Mouse (Mus musculus) B cell, adult 2 months (primary cell): ENCODE results near the gene Tfdp2.

Experiments used
- DNase-seq, 2 experiments: peaks; one replicate each; pipeline ENCODE4 v3.0.0; 2022

Gene Tfdp2

DNA sequence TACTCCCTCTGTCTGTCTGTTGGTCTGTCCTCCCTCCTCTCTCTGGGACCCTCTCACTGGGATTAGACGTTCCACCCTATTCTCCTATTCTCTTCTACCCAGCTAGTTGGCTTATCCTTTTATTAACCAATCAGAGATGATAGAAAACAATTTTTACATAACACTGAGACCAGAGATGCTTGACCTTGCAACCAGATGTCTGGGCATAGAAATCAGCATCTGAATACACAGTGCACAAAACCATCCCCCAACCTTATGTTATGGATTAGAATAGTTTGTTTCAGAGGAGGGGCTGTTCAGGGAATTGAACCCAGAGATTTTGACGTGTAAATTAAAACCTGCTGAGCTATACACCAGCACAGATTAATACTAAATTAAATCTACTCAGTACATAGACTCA, 34.2 kb downstream of the Tfdp2 start:
- DNase-seq = no peak

- DNase-seq = no peak
Observed at GRCm38 (mm10) chr9:96235477-96235876, 39.4 kb downstream of the Tfdp2 start.

DNA sequence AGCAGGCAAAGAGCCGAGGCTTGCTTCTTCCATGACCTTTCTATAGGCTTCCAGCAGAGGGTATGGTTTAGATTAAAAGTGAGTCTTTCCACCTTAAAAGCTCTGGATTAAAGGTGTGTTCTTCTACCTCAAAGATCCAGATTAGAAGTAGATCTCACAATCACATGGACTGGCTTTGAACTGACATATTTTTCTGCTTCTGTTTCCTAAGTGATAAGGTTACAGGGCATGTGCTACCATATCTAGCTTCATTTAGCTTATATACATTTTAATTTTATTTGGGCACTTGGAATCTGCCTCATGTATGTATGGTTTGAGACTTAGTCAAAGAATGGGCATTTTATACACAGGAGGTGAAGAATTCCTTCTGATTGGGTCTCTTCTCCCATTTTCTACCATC, 41.3 kb downstream of the Tfdp2 start:
- no peak for DNase-seq

DNA sequence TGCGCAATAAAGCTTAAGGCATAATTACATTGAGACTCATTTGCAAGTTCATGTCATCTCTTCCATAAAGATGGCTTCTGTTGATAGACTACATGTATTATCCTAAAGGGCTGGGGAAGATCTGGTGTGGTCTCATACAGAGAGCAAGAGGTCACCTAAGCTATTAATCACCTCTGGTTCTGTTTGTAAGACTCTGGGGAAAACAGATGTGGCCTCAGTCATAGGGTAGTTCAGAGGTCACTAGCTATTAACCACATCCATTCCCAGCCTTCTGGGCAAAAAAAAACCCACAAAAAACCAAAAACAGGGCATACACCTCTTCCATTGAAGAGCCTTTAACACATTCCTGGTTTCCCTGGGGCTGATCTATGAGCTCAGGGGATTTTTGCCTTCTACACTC, 42.2 kb downstream of the Tfdp2 start:
- DNase-seq = no peak

DNA sequence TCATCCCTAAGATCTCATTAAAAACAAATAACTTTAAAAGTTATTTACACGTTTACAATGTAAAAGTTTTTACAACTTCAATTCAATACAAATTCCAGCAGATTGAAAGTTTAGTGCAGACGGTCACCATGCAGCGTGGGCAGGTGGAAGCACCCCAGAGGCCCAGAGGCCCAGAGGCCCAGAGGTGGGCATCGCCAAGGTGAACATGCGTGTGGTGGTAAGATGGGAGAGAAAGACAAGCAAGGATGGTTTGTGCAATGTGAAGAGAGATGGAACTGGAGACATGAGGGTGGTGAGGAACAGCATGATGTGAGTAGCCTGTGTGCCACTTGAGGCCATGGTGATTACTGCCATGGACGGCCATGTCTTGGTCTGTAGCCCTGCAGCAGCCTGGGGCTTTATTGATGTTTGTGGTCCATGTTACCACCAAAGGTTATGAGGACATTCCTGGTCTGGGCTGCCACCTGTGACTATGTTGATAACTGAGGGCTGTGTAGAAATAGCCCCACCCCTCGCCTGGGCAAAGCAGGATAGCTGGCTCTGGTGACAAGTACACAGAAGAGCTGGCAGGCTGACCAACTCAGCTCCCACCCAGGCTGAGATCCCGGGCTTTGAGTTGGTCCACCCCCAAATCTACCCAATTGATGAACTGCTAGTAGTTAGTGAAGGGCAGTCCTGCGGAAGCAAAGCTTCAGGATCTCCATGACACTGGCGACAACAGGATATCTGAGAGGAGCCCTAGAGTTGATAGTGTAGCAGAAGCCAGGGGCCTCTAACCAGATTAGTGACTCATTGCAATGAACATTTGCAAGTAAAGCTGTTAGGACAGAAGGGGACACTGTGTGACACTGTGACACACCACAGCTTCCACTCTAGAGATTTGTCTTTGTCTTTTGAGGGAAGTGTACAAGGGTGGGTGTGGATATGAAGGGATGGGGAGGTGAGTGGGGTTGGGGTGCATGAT, 45.3 kb downstream of the Tfdp2 start:
- DNase-seq = no peak

DNA sequence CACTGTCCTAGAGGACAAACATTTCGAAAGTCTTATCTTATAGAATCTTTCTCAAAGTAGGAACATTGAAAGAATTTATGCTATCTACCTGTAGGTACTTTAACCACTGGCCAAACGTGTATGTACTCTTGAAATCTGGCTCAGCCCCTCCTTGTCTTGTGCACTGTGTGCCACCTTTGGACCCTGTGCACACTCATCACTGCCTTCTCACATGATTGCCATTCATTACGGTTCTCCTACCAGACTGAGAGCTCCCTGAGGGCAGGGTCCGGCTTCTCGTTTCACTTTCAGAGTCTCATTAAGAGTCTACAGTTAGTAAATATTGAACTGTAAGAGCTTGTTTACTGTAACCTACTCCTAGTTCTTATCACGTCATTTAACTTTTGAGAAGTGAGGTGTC, 47.8 kb downstream of the Tfdp2 start:
- DNase-seq = no peak

GRCm38 (mm10) chr9:96254812-96255211, 58.7 kb downstream of the Tfdp2 start:
- no peak for DNase-seq

- peak; percentile 5 to 11 for DNase-seq
Observed at GRCm38 (mm10) chr9:96258478-96258877, 62.4 kb downstream of the Tfdp2 start.

DNA sequence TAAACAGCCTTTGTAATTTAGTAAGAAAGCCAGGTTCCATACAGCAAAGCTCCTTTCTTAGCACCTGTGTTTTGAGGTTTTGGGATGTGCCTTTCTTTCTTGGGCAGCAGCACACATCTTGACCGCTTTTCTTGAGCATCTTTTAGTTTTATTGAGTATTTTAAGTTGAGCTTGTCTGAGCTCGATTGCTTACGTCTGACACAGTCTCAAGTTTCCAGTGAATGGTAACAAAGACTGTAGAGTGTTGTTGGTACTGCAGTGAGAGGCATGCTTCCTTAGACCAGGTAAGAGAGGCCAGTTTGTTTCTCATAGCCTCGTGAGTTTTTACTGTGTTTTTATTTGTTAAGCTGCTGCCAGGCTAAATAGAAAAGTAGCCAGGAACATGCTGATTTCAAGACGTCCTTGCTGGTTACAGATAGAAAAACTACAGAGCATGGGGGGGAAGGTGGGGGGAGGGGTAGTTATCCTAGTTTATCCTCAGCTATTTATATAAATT, 63.0 kb downstream of the Tfdp2 start:
- DNase-seq = peak; percentile 31 to 43

- peak; percentile 35 to 40 for DNase-seq
Observed at GRCm38 (mm10) chr9:96259753-96260520, 63.9 kb downstream of the Tfdp2 start.

DNA sequence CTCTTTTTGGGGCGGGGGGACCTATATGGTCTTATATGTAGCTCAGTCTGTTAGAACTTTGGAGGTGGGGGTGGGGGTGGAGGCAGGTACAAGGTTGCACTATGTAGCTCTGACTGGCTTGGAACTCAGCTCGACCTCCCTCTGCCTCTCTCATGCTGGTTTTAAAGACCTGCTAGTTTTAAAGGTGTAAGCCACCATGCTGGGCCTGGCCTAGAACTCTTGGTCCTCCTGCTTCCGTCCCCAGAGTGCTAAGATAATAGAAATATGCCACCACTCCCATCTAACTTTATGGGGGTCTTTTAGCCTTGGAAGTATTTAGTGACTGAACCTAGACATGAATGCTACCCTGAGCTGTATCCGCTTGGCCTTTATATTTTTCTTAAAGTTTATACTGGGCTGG, 65.0 kb downstream of the Tfdp2 start:
- DNase-seq = no peak

DNA sequence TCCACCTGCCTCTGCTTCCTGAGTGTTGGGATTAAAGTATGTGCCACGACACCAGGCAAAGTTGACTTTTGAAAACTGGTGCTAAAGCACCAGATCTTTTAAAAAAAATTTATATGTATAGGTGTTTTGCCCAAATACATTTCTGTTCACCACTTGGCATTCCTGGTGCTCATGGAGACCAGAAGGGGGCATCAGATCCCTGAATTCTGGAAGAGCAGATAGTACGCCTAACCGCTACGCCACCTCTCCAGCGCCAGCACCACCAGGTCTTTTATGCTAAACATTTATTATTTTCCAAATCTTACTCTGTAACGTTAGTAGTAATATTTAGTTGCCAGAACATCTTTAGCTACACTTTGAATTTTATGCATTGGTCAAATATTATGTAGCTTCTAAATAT, 65.9 kb downstream of the Tfdp2 start:
- no peak for DNase-seq

DNA sequence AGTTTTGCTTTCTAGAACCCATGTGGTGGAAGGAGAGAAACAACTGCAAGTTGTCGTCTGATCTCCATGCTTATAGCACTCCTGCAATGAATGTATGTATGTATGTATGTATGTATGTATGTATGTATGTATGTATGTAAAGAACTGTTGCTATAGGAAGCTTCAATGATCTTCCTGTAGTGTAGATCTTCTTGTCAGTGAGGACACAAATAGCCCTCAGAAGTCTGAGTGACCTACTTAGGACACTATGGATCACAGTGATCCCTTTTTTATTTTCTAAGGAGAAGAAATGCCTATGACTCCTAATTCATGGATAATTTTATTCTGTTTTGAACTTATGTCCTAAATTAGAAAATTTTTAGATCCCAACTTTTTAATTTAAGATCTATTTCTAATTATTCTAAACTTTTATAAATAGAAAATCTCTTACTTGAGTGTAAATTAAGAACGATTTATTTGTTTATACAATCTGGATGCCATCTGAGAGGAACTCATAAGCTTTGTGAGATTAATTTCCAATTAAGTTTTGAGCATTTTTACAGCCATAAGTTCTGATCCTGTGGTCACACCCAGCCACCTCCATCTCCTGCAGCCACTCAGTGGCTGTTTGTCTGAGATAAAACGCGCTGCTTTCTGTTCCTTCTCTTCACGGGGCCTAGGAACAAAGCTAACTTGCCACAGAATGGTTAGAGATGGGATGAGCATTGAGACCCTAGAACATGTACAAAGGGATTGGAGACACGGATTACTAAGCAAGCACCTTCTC, 70.9 kb downstream of the Tfdp2 start:
- no peak for DNase-seq

DNA sequence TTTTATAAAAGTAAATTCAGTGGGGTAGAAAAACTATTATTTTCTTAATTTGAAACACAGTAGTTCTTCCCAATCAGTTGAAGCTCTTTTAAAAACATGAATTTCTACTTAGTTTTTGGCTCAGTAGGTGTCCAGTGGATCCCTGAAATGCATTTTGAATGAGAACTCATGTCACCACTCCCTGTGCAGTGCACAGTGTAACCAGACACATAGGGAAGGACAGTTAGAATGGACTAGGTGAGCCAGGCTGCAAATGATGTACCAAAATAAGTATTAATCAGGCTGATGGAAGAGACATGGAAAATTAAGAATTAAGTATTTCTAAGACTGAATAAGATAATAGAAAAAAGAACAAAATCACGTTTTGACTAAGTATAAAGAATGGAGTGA, 71.5 kb downstream of the Tfdp2 start:
- DNase-seq = no peak

GRCm38 (mm10) chr9:96269726-96270125, 73.7 kb downstream of the Tfdp2 start:
- DNase-seq = no peak

GRCm38 (mm10) chr9:96275543-96275942, 79.5 kb downstream of the Tfdp2 start:
- DNase-seq = no peak

GRCm38 (mm10) chr9:96281497-96281896, 85.4 kb downstream of the Tfdp2 start:
- DNase-seq = no peak

- no peak for DNase-seq
Observed at GRCm38 (mm10) chr9:96282082-96282481, 86.0 kb downstream of the Tfdp2 start.

DNA sequence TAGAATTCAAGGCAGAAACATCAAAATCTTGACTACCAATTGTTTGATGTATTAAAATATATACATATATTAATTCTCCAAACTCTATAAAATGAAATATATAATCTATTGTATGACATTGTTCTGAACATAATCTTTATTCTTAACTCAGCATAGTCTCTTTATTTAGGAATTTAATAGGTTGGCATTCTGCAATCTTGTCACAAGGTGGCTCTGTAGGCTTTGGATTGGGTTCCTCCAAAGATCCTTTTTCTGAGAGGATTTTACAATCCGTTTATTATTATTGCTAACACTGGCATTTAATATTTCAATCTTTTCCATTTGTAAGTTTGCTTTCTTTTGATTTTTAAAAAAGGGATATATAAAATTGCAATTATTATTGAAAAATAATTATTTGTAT, 88.8 kb downstream of the Tfdp2 start:
- peak in 1 of 2 experiments; percentile 18 for DNase-seq

DNA sequence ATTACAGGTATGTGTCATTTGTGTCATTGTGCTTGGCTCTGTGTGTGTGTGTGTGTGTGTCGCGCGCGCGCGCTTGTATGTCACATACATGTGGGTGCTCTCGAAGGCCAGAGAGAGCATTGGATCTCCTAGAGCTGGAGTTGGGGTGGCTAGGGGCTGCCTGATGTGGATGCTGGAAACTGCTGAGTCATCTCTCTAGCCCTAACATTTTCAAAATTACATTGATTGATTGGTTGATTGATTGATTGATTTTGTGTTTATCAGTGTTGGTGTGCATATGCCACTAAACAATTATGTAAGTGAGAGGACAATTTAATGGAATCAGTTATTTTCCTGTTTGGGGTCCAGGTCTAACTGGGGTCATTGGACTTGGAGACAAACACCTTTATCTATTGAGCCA, 96.1 kb downstream of the Tfdp2 start:
- no peak for DNase-seq

GRCm38 (mm10) chr9:96299324-96300008, 103.4 kb downstream of the Tfdp2 start:
- DNase-seq = no peak

GRCm38 (mm10) chr9:96308816-96309215, 112.7 kb downstream of the Tfdp2 start:
- no peak for DNase-seq
